Mouse (Mus musculus): ENCODE results near the gene Fam43a. TPM values are rescaled to one million over a fixed set of nuclear protein-coding genes. Genes with fewer than 3 reads are reported as not detected.

Gene Fam43a
- total and polyA plus RNA-seq, 3 experiments = 82.1 to 121 (median 106) TPM

DNA sequence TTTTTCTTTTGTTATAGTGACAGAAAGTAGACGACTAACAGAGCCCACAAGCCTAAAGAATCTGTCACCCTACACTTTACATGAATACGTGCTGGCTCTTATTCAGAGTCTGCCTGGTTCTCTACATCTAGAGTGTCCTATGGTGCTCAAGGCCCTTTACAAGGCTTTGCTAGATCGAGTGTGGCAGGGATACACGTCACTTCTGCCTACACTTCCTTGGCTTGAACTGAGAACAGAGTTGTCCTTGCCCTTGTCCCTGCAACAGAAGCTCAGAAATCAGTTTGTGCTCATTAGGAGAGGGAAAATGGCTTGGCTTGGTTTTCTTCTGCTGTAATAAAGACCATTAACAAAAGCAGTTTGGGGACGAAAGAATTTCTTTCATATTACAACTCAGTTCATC lies 11.8 kb downstream of the Fam43a start:
- Histone ChIP-seq H3K36me3 (replicated peaks in 1 of 2; ENCODE audit: control insufficient read depth in 1 of 2, insufficient read depth in 1 of 2, low read length in 1 of 2) (no peaks in the 10 kb centered on the region), H3K4me1 (ENCODE audit: control insufficient read depth in 1 of 2, insufficient read depth in 2 of 2) (peaks cover 30 to 69% of the 10 kb centered on the region in 2 experiments), H3K9me3 (replicated peaks; ENCODE audit: low read length) (no peaks in the 10 kb centered on the region), H3K9ac (ENCODE audit: insufficient read depth, low read depth) (no peak overlapping the region), H3K27me3 (replicated peaks) (peaks cover 2% of the 10 kb centered on the region), H3K4me2 (ENCODE audit: insufficient read depth, low read depth, poor library complexity, severe bottlenecking) (no peak overlapping the region), H3K27ac (ENCODE audit: insufficient read depth, low read depth) (no peak overlapping the region), H3K4me3 (replicated peaks in 1 of 3; ENCODE audit: low read depth in 2 of 3, low read length in 2 of 3, poor library complexity in 1 of 3) (no peak overlapping the region), H3K79me2 (replicated peaks; ENCODE audit: control insufficient read depth, extremely low read depth, insufficient read depth, poor library complexity, severe bottlenecking) (no peaks in the 10 kb centered on the region)
- dilution Hi-C loops (cut with MboI; ENCODE audit: extremely low pct_ligation_motif_present, extremely low pct_unique_long_range_greater_than_20kb, low sequenced_read_pairs) (no loop called here), in situ Hi-C loops (cut with MboI; ENCODE audit: low pct_ligation_motif_present, low pct_unique_long_range_greater_than_20kb, low sequenced_read_pairs) (no loop called here)
- DNase-seq (ENCODE audit: extremely low read depth) = no peak
- TF ChIP-seq BHLHE40 (IDR thresholded peaks at IDR 0.05; ENCODE audit: low read depth, low read length) = no peak
- TF ChIP-seq PAX5 (IDR thresholded peaks at IDR 0.05; ENCODE audit: low read length) = no peak
- no peak for TF ChIP-seq IRF4 (IDR thresholded peaks at IDR 0.05; ENCODE audit: low read depth, low read length)
- no peak for TF ChIP-seq POLR2A (IDR thresholded peaks at IDR 0.05; ENCODE audit: low read depth, low read length)
- TF ChIP-seq CHD2 (IDR thresholded peaks at IDR 0.05; ENCODE audit: low read length) = no peak
- no peak for TF ChIP-seq ZKSCAN1 (IDR thresholded peaks at IDR 0.05; ENCODE audit: borderline replicate concordance, low read depth, low read length)
- no peak for TF ChIP-seq USF1 (IDR thresholded peaks at IDR 0.05; ENCODE audit: low read depth, low read length)
- no peak for TF ChIP-seq SIN3A (IDR thresholded peaks at IDR 0.05; ENCODE audit: low read length)
- no peak for TF ChIP-seq MYC (IDR thresholded peaks at IDR 0.05; ENCODE audit: low read depth, low read length)
- no peak for TF ChIP-seq MEF2A (IDR thresholded peaks at IDR 0.05; ENCODE audit: borderline replicate concordance, low read depth, low read length)
- TF ChIP-seq SMC3 (IDR thresholded peaks at IDR 0.05; ENCODE audit: low read depth, low read length) = no peak
- no peak for TF ChIP-seq TCF12 (IDR thresholded peaks at IDR 0.05; ENCODE audit: low read depth, low read length)
- no peak for TF ChIP-seq MAFK (IDR thresholded peaks at IDR 0.05; ENCODE audit: insufficient replicate concordance, low read length)
- no peak for TF ChIP-seq RCOR1 (conservative IDR thresholded peaks at IDR 0.05; ENCODE audit: low read depth, low read length)
- TF ChIP-seq CHD1 (IDR thresholded peaks at IDR 0.05; ENCODE audit: low read depth, low read length) = no peak
- no peak for TF ChIP-seq GABPA (IDR thresholded peaks at IDR 0.05; ENCODE audit: insufficient replicate concordance, low read depth, low read length)
- TF ChIP-seq NRF1 (IDR thresholded peaks at IDR 0.05; ENCODE audit: low read depth, low read length) = no peak
- no peak for TF ChIP-seq MAZ (IDR thresholded peaks at IDR 0.05; ENCODE audit: low read depth, low read length)
- no peak for TF ChIP-seq JUN (IDR thresholded peaks at IDR 0.05; ENCODE audit: insufficient read depth, low read depth, low read length)
- TF ChIP-seq JUND (conservative IDR thresholded peaks at IDR 0.05; ENCODE audit: low read depth, low read length) = no peak

DNA sequence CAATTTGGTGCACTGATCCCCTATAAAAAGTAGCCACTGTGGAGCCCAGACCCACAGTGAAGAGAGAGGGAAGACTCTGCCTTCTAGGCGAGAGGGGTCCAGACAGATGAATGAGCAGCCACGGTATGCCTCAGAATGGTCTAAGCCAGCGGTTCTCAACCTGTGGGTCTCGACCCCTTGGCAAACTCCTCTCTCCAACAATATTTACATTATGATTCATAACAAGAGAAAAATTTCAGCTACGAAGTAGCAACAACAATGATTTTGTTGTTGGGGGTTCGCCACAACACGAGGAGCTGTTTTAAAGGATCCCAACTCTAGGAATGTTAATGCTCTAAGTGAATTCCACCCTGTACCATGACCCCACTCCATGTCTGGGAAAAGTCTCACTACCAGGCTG lies 13.6 kb downstream of the Fam43a start:
- TF ChIP-seq JUND (conservative IDR thresholded peaks at IDR 0.05; ENCODE audit: low read depth, low read length) = no peak
- TF ChIP-seq UBTF (IDR thresholded peaks at IDR 0.05; ENCODE audit: low read depth, low read length) = no peak
- no peak for TF ChIP-seq HCFC1 (IDR thresholded peaks at IDR 0.05; ENCODE audit: low read depth, low read length)
- no peak for TF ChIP-seq JUN (IDR thresholded peaks at IDR 0.05; ENCODE audit: insufficient read depth, low read depth, low read length)
- TF ChIP-seq ZKSCAN1 (IDR thresholded peaks at IDR 0.05; ENCODE audit: borderline replicate concordance, low read depth, low read length) = no peak
- Histone ChIP-seq H3K4me3 (replicated peaks in 1 of 3; ENCODE audit: low read depth in 2 of 3, low read length in 2 of 3, poor library complexity in 1 of 3) (no peak overlapping the region), H3K36me3 (replicated peaks in 1 of 2; ENCODE audit: control insufficient read depth in 1 of 2, insufficient read depth in 1 of 2, low read length in 1 of 2) (no peaks in the 10 kb centered on the region), H3K27ac (ENCODE audit: insufficient read depth, low read depth) (no peak overlapping the region), H3K4me2 (ENCODE audit: insufficient read depth, low read depth, poor library complexity, severe bottlenecking) (no peak overlapping the region), H3K4me1 (ENCODE audit: control insufficient read depth in 1 of 2, insufficient read depth in 2 of 2) (peaks cover 27 to 51% of the 10 kb centered on the region in 2 experiments), H3K79me2 (replicated peaks; ENCODE audit: control insufficient read depth, extremely low read depth, insufficient read depth, poor library complexity, severe bottlenecking) (no peaks in the 10 kb centered on the region), H3K9ac (ENCODE audit: insufficient read depth, low read depth) (no peak overlapping the region), H3K27me3 (replicated peaks) (peaks cover 2% of the 10 kb centered on the region), H3K9me3 (replicated peaks; ENCODE audit: low read length) (no peaks in the 10 kb centered on the region)
- in situ Hi-C loops (cut with MboI; ENCODE audit: low pct_ligation_motif_present, low pct_unique_long_range_greater_than_20kb, low sequenced_read_pairs) = no loop called here
- DNase-seq (ENCODE audit: extremely low read depth) = no peak
- dilution Hi-C loops (cut with MboI; ENCODE audit: extremely low pct_ligation_motif_present, extremely low pct_unique_long_range_greater_than_20kb, low sequenced_read_pairs) = no loop called here

All from CH12.LX (cell line).